Mouse (Mus musculus): ENCODE data around the gene Cacnb4. TPM values are rescaled to one million over a fixed set of nuclear protein-coding genes. Genes with fewer than 3 reads are reported as not detected.

The Cacnb4 gene
- not detected in 2 replicates for total RNA-seq (2012; rRNA removed)
- not detected for polyA plus RNA-seq (2012; ENCODE audit: insufficient read depth in 1 of 2, insufficient read length in 2 of 2, low read depth in 1 of 2, low replicate concordance in 2 of 2, missing spikeins in 1 of 2)

GRCm38 (mm10) chr2:52676023-52676912, at the start of gene Cacnb4:
TSS of gene Cacnb4 (minus strand) at chr2:52676831.
- Histone ChIP-seq H3K4me3 (ENCODE audit: control insufficient read depth in 1 of 2, insufficient read depth in 1 of 2, low read depth in 2 of 2, low read length in 2 of 2) (no peak within 1 kb of the TSS), H3K9ac (ENCODE audit: control insufficient read depth, low read depth, low read length, poor library complexity, severe bottlenecking) (no peak within 1 kb of the TSS), H3K4me1 (ENCODE audit: control insufficient read depth in 1 of 2, insufficient read depth in 2 of 2, low read length in 2 of 2) (no peaks in the 10 kb centered on the region), H3K79me2 (ENCODE audit: control insufficient read depth, insufficient read depth, low read length, poor library complexity) (no peaks in the 10 kb centered on the region), H3K9me3 (replicated peaks; ENCODE audit: insufficient read depth, low read length) (no peaks in the 10 kb centered on the region), H3K27ac (ENCODE audit: control insufficient read depth, low read depth, low read length) (no peak within 1 kb of the TSS), H3K36me3 (ENCODE audit: control insufficient read depth in 1 of 2, insufficient read depth in 2 of 2, low read length in 2 of 2) (no peaks in the 10 kb centered on the region), H3K27me3 (ENCODE audit: control insufficient read depth in 1 of 2, insufficient read depth in 2 of 2, low read length in 2 of 2) (no peaks in the 10 kb centered on the region)
- no peak for DNase-seq (ENCODE audit: low read depth, low spot score)
- no peak for TF ChIP-seq ZKSCAN1 (IDR thresholded peaks at IDR 0.05; ENCODE audit: low read depth, low read length)
- no peak for TF ChIP-seq POLR2A (IDR thresholded peaks at IDR 0.05; ENCODE audit: control insufficient read depth in 1 of 2, insufficient read depth in 1 of 2, low read depth in 1 of 2, low read length in 2 of 2, poor library complexity in 1 of 2)
- no peak for TF ChIP-seq GATA1 (IDR thresholded peaks at IDR 0.05; ENCODE audit: low read depth, low read length)
- no peak for TF ChIP-seq RCOR1 (IDR thresholded peaks at IDR 0.05; ENCODE audit: low read depth, low read length)
- TF ChIP-seq RAD21 (IDR thresholded peaks at IDR 0.05; ENCODE audit: low read depth, low read length): no peak
- no peak for TF ChIP-seq GABPA (IDR thresholded peaks at IDR 0.05; ENCODE audit: low read depth, low read length)
- TF ChIP-seq E2F4 (IDR thresholded peaks at IDR 0.05; ENCODE audit: borderline replicate concordance, low read depth, low read length): no peak
- TF ChIP-seq ZMIZ1 (IDR thresholded peaks at IDR 0.05; ENCODE audit: low read depth, low read length): no peak
- TF ChIP-seq USF1 (IDR thresholded peaks at IDR 0.05; ENCODE audit: low read depth, low read length): no peak
- no peak for TF ChIP-seq MYB (IDR thresholded peaks at IDR 0.05; ENCODE audit: low read depth, low read length)
- no peak for TF ChIP-seq ETS1 (IDR thresholded peaks at IDR 0.05; ENCODE audit: low read depth, low read length)
- no peak for TF ChIP-seq POLR2AphosphoS5 (IDR thresholded peaks at IDR 0.05; ENCODE audit: borderline replicate concordance, low read depth, low read length)
- TF ChIP-seq TCF12 (IDR thresholded peaks at IDR 0.05; ENCODE audit: low read depth, low read length): no peak
- TF ChIP-seq ZNF384 (IDR thresholded peaks at IDR 0.05; ENCODE audit: low read depth, low read length): no peak

- H3K36me3 ChIP-seq (ENCODE audit: control insufficient read depth in 1 of 2, insufficient read depth in 2 of 2, low read length in 2 of 2): peaks cover 0 to 4% of the 10 kb centered on the region in 2 experiments; a peak in 1 of 4 replicates
- TF ChIP-seq RCOR1 (IDR thresholded peaks at IDR 0.05; ENCODE audit: low read depth, low read length): no peak
- TF ChIP-seq ETS1 (IDR thresholded peaks at IDR 0.05; ENCODE audit: low read depth, low read length): no peak
- TF ChIP-seq USF1 (IDR thresholded peaks at IDR 0.05; ENCODE audit: low read depth, low read length): no peak
- no peak for TF ChIP-seq NRF1 (IDR thresholded peaks at IDR 0.05; ENCODE audit: insufficient read depth, low read depth, low read length, poor library complexity, severe bottlenecking)
- no peak for TF ChIP-seq POLR2AphosphoS2 (IDR thresholded peaks at IDR 0.05; ENCODE audit: low read length)
- TF ChIP-seq POLR2AphosphoS5 (IDR thresholded peaks at IDR 0.05; ENCODE audit: borderline replicate concordance, low read depth, low read length): no peak
- no peak for TF ChIP-seq GABPA (IDR thresholded peaks at IDR 0.05; ENCODE audit: low read depth, low read length)
- no peak for TF ChIP-seq CHD2 (IDR thresholded peaks at IDR 0.05; ENCODE audit: low read length)
- no peak for TF ChIP-seq KAT2A (conservative IDR thresholded peaks at IDR 0.05; ENCODE audit: low read depth, low read length)
- TF ChIP-seq UBTF (IDR thresholded peaks at IDR 0.05; ENCODE audit: borderline replicate concordance, insufficient read depth, low read depth, low read length): no peak
- no peak for TF ChIP-seq TBP (IDR thresholded peaks at IDR 0.05; ENCODE audit: low read depth, low read length)
- TF ChIP-seq MYC (IDR thresholded peaks at IDR 0.05; ENCODE audit: low read depth, low read length): no peak
- no peak for TF ChIP-seq ZNF384 (IDR thresholded peaks at IDR 0.05; ENCODE audit: low read depth, low read length)
- no peak for TF ChIP-seq USF2 (IDR thresholded peaks at IDR 0.05; ENCODE audit: borderline replicate concordance in 1 of 2, insufficient read depth in 1 of 2, low read depth in 1 of 2, low read length in 2 of 2)
- no peak for TF ChIP-seq SMC3 (IDR thresholded peaks at IDR 0.05; ENCODE audit: low read depth, low read length)
- no peak for TF ChIP-seq ZC3H11A (IDR thresholded peaks at IDR 0.05; ENCODE audit: low read depth, low read length)
- no peak for TF ChIP-seq TAL1 (IDR thresholded peaks at IDR 0.05; ENCODE audit: low read length)
- TF ChIP-seq TCF12 (IDR thresholded peaks at IDR 0.05; ENCODE audit: low read depth, low read length): no peak
- no peak for TF ChIP-seq RAD21 (IDR thresholded peaks at IDR 0.05; ENCODE audit: low read depth, low read length)
- no peak overlapping the region for H3K4me3 ChIP-seq (ENCODE audit: control insufficient read depth in 1 of 2, insufficient read depth in 1 of 2, low read depth in 2 of 2, low read length in 2 of 2)
- no peaks in the 10 kb centered on the region for H3K27me3 ChIP-seq (ENCODE audit: control insufficient read depth in 1 of 2, insufficient read depth in 2 of 2, low read length in 2 of 2)
- no peak overlapping the region for H3K9ac ChIP-seq (ENCODE audit: control insufficient read depth, low read depth, low read length, poor library complexity, severe bottlenecking)
- no peaks in the 10 kb centered on the region for H3K4me1 ChIP-seq (ENCODE audit: control insufficient read depth in 1 of 2, insufficient read depth in 2 of 2, low read length in 2 of 2)
- no peaks in the 10 kb centered on the region for H3K9me3 ChIP-seq (replicated peaks; ENCODE audit: insufficient read depth, low read length)
- DNase-seq (ENCODE audit: low read depth, low spot score): no peak
- no peaks in the 10 kb centered on the region; the same call in 1 of the 2 replicates for H3K79me2 ChIP-seq (ENCODE audit: control insufficient read depth, insufficient read depth, low read length, poor library complexity)
- no peak overlapping the region for H3K27ac ChIP-seq (ENCODE audit: control insufficient read depth, low read depth, low read length)
Measured at GRCm38 (mm10) chr2:52720231-52721025, 43.8 kb upstream of the Cacnb4 start.

Measured in MEL (cell line).